Mouse (Mus musculus): ENCODE measurements around the gene Dusp12. TPM values are rescaled to one million over a fixed set of nuclear protein-coding genes. Genes with fewer than 3 reads are reported as not detected.

The Dusp12 gene
- polyA plus RNA-seq, 1 experiment from 2014 or later = 38.2 TPM

GRCm38 (mm10) chr1:170866992-170867690 lies 18.2 kb downstream of the Dusp12 start:
- H3K36me3 ChIP-seq (replicated peaks) = peaks cover 11% of the 10 kb centered on the region
- H3K4me1 ChIP-seq = peaks cover 9% of the 10 kb centered on the region
- peak overlapping the region; percentile 83 for H3K27ac ChIP-seq (replicated peaks)
- WGBS = 2% methylated on average over 30 of the region's 30 CpGs
- H3K9me3 ChIP-seq = no peaks in the 10 kb centered on the region
- H3K4me3 ChIP-seq = peak overlapping the region; percentile 81
- DNase-seq (ENCODE audit: low spot score) = peak; percentile 40
- H3K27me3 ChIP-seq (replicated peaks; ENCODE audit: low read depth, poor library complexity, severe bottlenecking) = no peaks in the 10 kb centered on the region

GRCm38 (mm10) chr1:170865406-170865805 lies 19.9 kb downstream of the Dusp12 start:
- Histone ChIP-seq H3K27me3 (replicated peaks; ENCODE audit: low read depth, poor library complexity, severe bottlenecking) (no peaks in the 10 kb centered on the region), H3K9me3 (no peaks in the 10 kb centered on the region), H3K27ac (replicated peaks) (no peak overlapping the region), H3K36me3 (replicated peaks) (no peaks in the 10 kb centered on the region), H3K4me3 (no peak overlapping the region), H3K4me1 (peaks cover 9% of the 10 kb centered on the region)
- DNase-seq (ENCODE audit: low spot score) = no peak
- WGBS = 87% methylated on average over 5 of the region's 5 CpGs

GRCm38 (mm10) chr1:170864754-170865153 lies 20.6 kb downstream of the Dusp12 start:
- DNase-seq (ENCODE audit: low spot score) = no peak
- Histone ChIP-seq H3K9me3 (no peaks in the 10 kb centered on the region), H3K27ac (replicated peaks) (no peak overlapping the region), H3K27me3 (replicated peaks; ENCODE audit: low read depth, poor library complexity, severe bottlenecking) (no peaks in the 10 kb centered on the region), H3K36me3 (replicated peaks) (no peaks in the 10 kb centered on the region), H3K4me3 (no peak overlapping the region), H3K4me1 (peaks cover 9% of the 10 kb centered on the region)
- WGBS = 85% methylated on average over 3 of the region's 3 CpGs

- H3K4me1 ChIP-seq = peaks cover 9% of the 10 kb centered on the region
- no peak overlapping the region for H3K27ac ChIP-seq (replicated peaks)
- H3K9me3 ChIP-seq = no peaks in the 10 kb centered on the region
- no peak for DNase-seq (ENCODE audit: low spot score)
- H3K27me3 ChIP-seq (replicated peaks; ENCODE audit: low read depth, poor library complexity, severe bottlenecking) = no peaks in the 10 kb centered on the region
- no peak overlapping the region for H3K4me3 ChIP-seq
- no peaks in the 10 kb centered on the region for H3K36me3 ChIP-seq (replicated peaks)
Observed at GRCm38 (mm10) chr1:170864234-170864633, 21.1 kb downstream of the Dusp12 start.

GRCm38 (mm10) chr1:170863033-170863432 lies 22.3 kb downstream of the Dusp12 start:
- H3K27me3 ChIP-seq (replicated peaks; ENCODE audit: low read depth, poor library complexity, severe bottlenecking) = no peaks in the 10 kb centered on the region
- peaks cover 9% of the 10 kb centered on the region for H3K4me1 ChIP-seq
- WGBS = 75% methylated on average over 4 of the region's 4 CpGs
- no peaks in the 10 kb centered on the region for H3K9me3 ChIP-seq
- no peak for DNase-seq (ENCODE audit: low spot score)
- H3K36me3 ChIP-seq (replicated peaks) = no peaks in the 10 kb centered on the region
- H3K4me3 ChIP-seq = no peak overlapping the region
- no peak overlapping the region for H3K27ac ChIP-seq (replicated peaks)

GRCm38 (mm10) chr1:170862435-170862717 lies 23.0 kb downstream of the Dusp12 start:
- no peaks in the 10 kb centered on the region for H3K9me3 ChIP-seq
- H3K27ac ChIP-seq (replicated peaks) = no peak overlapping the region
- no peaks in the 10 kb centered on the region for H3K27me3 ChIP-seq (replicated peaks; ENCODE audit: low read depth, poor library complexity, severe bottlenecking)
- no peak overlapping the region for H3K4me3 ChIP-seq
- no peaks in the 10 kb centered on the region for H3K36me3 ChIP-seq (replicated peaks)
- H3K4me1 ChIP-seq = peaks cover 9% of the 10 kb centered on the region
- WGBS = 92% methylated on average over 3 of the region's 3 CpGs
- no peak for DNase-seq (ENCODE audit: low spot score)

- Histone ChIP-seq H3K27ac (replicated peaks) (no peak overlapping the region), H3K4me3 (no peak overlapping the region), H3K36me3 (replicated peaks) (no peaks in the 10 kb centered on the region), H3K4me1 (peaks cover 5% of the 10 kb centered on the region), H3K9me3 (no peaks in the 10 kb centered on the region), H3K27me3 (replicated peaks; ENCODE audit: low read depth, poor library complexity, severe bottlenecking) (no peaks in the 10 kb centered on the region)
- WGBS = 88% methylated on average over 13 of the region's 13 CpGs
- DNase-seq (ENCODE audit: low spot score) = no peak
Observed at GRCm38 (mm10) chr1:170861671-170862434, 23.5 kb downstream of the Dusp12 start.

GRCm38 (mm10) chr1:170858872-170859271 lies 26.5 kb downstream of the Dusp12 start:
- Histone ChIP-seq H3K27me3 (replicated peaks; ENCODE audit: low read depth, poor library complexity, severe bottlenecking) (no peaks in the 10 kb centered on the region), H3K36me3 (replicated peaks) (no peaks in the 10 kb centered on the region), H3K4me3 (no peak overlapping the region), H3K9me3 (no peaks in the 10 kb centered on the region), H3K4me1 (no peaks in the 10 kb centered on the region), H3K27ac (replicated peaks) (no peak overlapping the region)
- DNase-seq (ENCODE audit: low spot score) = no peak
- 87% methylated on average over 2 of the region's 2 CpGs for WGBS

GRCm38 (mm10) chr1:170857369-170857768 lies 28.0 kb downstream of the Dusp12 start:
- Histone ChIP-seq H3K36me3 (replicated peaks) (no peaks in the 10 kb centered on the region), H3K27me3 (replicated peaks; ENCODE audit: low read depth, poor library complexity, severe bottlenecking) (no peaks in the 10 kb centered on the region), H3K4me1 (no peaks in the 10 kb centered on the region), H3K4me3 (no peak overlapping the region), H3K9me3 (no peaks in the 10 kb centered on the region), H3K27ac (replicated peaks) (no peak overlapping the region)
- no peak for DNase-seq (ENCODE audit: low spot score)
- WGBS = 90% methylated on average over 2 of the region's 2 CpGs

GRCm38 (mm10) chr1:170855056-170855760 lies 30.1 kb downstream of the Dusp12 start:
- 89% methylated on average over 13 of the region's 13 CpGs for WGBS
- no peak for DNase-seq (ENCODE audit: low spot score)
- no peaks in the 10 kb centered on the region for H3K27me3 ChIP-seq (replicated peaks; ENCODE audit: low read depth, poor library complexity, severe bottlenecking)
- peaks cover 7% of the 10 kb centered on the region for H3K36me3 ChIP-seq (replicated peaks)
- no peaks in the 10 kb centered on the region for H3K9me3 ChIP-seq
- H3K27ac ChIP-seq (replicated peaks) = no peak overlapping the region
- H3K4me1 ChIP-seq = peaks cover 7% of the 10 kb centered on the region
- H3K4me3 ChIP-seq = no peak overlapping the region

GRCm38 (mm10) chr1:170853604-170854003 lies 31.7 kb downstream of the Dusp12 start:
- Histone ChIP-seq H3K36me3 (replicated peaks) (peaks cover 11% of the 10 kb centered on the region), H3K4me1 (peaks cover 7% of the 10 kb centered on the region)
- WGBS = 95% methylated on average over 3 of the region's 3 CpGs

GRCm38 (mm10) chr1:170850637-170851624 lies 34.4 kb downstream of the Dusp12 start:
- no peaks in the 10 kb centered on the region for H3K27me3 ChIP-seq (replicated peaks; ENCODE audit: low read depth, poor library complexity, severe bottlenecking)
- H3K4me1 ChIP-seq = peaks cover 7% of the 10 kb centered on the region
- DNase-seq (ENCODE audit: low spot score) = no peak
- H3K4me3 ChIP-seq = no peak overlapping the region
- no peaks in the 10 kb centered on the region for H3K9me3 ChIP-seq
- WGBS = 87% methylated on average over 23 of the region's 23 CpGs
- H3K27ac ChIP-seq (replicated peaks) = no peak overlapping the region
- peaks cover 17% of the 10 kb centered on the region for H3K36me3 ChIP-seq (replicated peaks)

More at GRCm38 (mm10) chr1:170853604-170854003, 31.7 kb downstream of the Dusp12 start:
- no peak overlapping the region for H3K4me3 ChIP-seq
- no peaks in the 10 kb centered on the region for H3K9me3 ChIP-seq
- no peak for DNase-seq (ENCODE audit: low spot score)
- H3K27me3 ChIP-seq (replicated peaks; ENCODE audit: low read depth, poor library complexity, severe bottlenecking) = no peaks in the 10 kb centered on the region
- H3K27ac ChIP-seq (replicated peaks) = no peak overlapping the region
